Mouse (Mus musculus) left cerebral cortex, adult 2 months (tissue): ENCODE results near the gene Smyd1. TPM values are rescaled to one million over a fixed set of nuclear protein-coding genes. Genes with fewer than 3 reads are reported as not detected.

Source experiments
- DNase-seq, 2 experiments: peaks; one replicate each; pipeline ENCODE4 v3.0.0; 2021 to 2022; ENCODE audit warnings: low spot score in 2 of 2, mixed read lengths in 1 of 2; ENCODE audit errors: extremely low spot score in 1 of 2
- H3K27ac ChIP-seq: fragments of 200-600 bp; 2 replicates; pipeline ENCODE4 v1.8.1; 2022
- H3K4me3 ChIP-seq: fragments of 200-600 bp; 2 replicates; pipeline ENCODE4 v1.8.1; 2022
- CTCF ChIP-seq: fragments of 200-600 bp; IDR thresholded peaks from 2 replicates; pipeline ENCODE4 v1.8.1; 2022; ENCODE audit warnings: antibody characterized with exemption, mild to moderate bottlenecking, moderate library complexity
- intact Hi-C: fragments of 180-260 bp; cut with DNase I; formaldehyde crosslinking; loops from one replicate; pipeline ENCODE4 v1.15.1; 2025
- total RNA-seq, 2 experiments: library from RNA; stranded (reverse); gene quantifications; 2 replicates each; pipeline ENCODE4 v1.2.3; 2021

Smyd1 gene
- total RNA-seq, 2 experiments from 2014 or later = 0.61 to 0.72 TPM

GRCm38 (mm10) chr6:71226544-71226943, 95.5 kb downstream of the Smyd1 start:
- Histone ChIP-seq H3K27ac (no peak overlapping the region), H3K4me3 (no peak overlapping the region)
- TF ChIP-seq CTCF = no peak
- intact Hi-C loops = no loop called here
- DNase-seq = no peak

DNA sequence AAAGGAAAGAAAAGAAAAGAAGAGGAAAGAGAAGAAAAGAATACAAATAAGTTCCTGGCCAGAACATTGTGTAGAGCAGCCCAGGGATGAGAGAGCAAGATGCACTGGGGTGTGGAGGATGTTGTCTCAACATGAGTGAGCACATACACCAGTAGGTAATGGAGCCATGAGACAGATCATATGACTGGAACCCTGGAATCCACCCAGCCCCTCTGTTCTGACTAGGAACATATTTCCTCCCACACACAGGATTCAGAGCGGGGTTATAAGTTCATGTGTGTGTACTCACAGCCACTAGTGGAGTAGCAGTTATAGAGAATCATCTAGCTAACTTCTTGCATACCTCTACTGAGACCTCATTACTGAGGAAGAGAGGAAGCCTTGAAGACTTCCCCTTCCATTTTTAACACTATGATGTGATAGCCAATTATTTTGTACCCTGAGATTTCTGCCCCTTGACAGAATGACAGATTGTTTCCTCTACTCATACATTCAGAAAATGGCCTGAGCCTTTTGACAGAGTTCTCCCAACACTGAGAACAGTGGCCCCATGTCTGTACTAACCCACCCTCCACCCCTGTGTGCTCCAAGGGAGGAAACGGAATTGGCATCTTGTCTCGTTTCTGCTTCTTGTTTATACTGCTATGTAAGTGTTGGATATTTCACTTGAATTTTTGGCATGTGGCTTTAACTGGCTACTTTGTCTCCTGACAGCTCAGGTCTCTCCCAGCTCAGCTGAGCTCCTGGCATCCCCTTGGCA, 97.7 kb downstream of the Smyd1 start:
- no peak overlapping the region for H3K27ac ChIP-seq
- intact Hi-C loops = no loop called here
- H3K4me3 ChIP-seq = no peak overlapping the region
- DNase-seq = no peak
- TF ChIP-seq CTCF = no peak

GRCm38 (mm10) chr6:71221501-71221900, 100.5 kb downstream of the Smyd1 start:
- TF ChIP-seq CTCF = no peak
- DNase-seq = no peak
- H3K27ac ChIP-seq = no peak overlapping the region
- intact Hi-C loops = no loop called here
- H3K4me3 ChIP-seq = no peak overlapping the region

DNA sequence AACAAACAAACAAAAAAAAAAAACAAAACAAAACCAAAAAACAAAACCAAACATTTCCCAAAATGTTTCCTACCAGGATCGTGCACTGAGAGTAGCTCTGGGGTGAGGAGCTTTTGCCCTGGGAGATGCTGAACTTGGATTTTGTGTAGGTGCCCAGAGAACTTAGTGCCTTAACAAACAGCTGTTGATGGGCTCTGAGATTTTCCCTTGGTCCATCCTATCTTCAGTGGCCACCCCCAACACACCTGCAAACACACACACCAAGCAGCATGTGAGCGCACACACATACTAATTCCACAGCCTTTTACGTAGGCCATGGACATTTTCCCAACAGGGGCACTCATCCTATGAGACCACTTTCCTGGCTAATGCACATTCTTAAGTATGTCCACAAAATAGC, 109.6 kb downstream of the Smyd1 start:
- DNase-seq = no peak
- H3K4me3 ChIP-seq = no peak overlapping the region
- no peak overlapping the region for H3K27ac ChIP-seq
- intact Hi-C loops = no loop called here
- TF ChIP-seq CTCF = no peak

DNA sequence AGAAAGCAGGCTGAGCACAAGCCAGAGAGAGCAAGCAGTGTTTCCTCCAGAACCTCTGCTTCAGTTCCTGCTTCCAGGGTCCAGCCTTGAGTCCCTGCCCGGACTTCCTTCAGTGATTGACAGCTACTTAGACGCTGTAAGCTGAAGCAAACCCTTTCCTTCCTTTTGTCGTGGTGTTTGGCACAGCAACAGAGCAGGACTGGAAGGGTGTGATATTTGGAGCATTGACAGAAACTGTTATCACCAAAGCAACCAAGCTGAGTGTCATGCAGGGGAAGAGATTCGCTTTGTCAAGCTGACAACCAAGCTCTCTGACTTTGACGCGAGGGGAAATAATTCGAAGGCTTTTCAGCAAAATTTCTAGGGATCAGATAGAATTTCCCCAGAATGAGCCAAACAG, 110.1 kb downstream of the Smyd1 start:
- H3K27ac ChIP-seq = no peak overlapping the region
- no peak for DNase-seq
- H3K4me3 ChIP-seq = no peak overlapping the region
- intact Hi-C loops = no loop called here
- TF ChIP-seq CTCF = no peak

GRCm38 (mm10) chr6:71208691-71209090, 113.3 kb downstream of the Smyd1 start:
- intact Hi-C loops = no loop called here
- no peak for TF ChIP-seq CTCF
- H3K4me3 ChIP-seq = no peak overlapping the region
- H3K27ac ChIP-seq = no peak overlapping the region
- DNase-seq = no peak

DNA sequence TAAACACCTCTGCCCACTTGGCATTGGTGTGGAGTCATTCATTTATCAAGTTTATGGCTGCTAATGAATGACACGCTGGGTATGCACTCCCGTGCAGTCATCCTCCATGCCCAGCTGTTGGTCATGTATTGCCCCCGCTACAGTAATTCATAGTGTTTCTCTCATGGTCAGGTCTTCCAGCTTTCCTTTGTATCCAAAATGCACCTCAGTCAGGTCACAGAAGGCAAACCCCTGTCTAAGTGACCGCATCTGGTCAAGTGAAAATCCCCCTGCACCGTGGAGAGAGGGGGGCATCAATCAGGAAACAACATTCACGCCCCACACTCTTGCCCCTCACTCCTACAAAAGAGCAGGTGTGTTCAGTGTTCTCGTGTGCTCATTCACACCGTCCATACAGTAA, 117.9 kb downstream of the Smyd1 start:
- intact Hi-C loops = no loop called here
- no peak for TF ChIP-seq CTCF
- DNase-seq = no peak
- no peak overlapping the region for H3K27ac ChIP-seq
- no peak overlapping the region for H3K4me3 ChIP-seq

DNA sequence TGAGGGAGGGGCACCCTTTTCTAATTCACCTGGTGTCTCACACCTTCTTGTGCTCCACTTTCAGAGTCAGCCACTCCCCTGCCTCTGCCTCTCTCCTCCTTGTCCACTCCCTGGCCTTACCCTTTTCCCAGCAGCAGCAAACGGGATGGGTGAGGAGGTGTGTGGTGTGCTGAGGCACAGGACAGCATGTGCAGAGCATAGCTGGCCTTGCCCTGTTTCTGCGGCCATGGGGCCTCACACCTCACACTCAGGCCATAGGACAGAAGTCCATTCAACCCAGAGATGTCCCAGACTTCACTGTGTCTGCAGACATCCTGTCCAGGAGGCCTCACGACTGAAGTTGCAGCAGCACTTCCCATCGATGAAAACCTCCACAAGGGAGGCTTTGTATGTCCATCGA, 118.4 kb downstream of the Smyd1 start:
- no peak for TF ChIP-seq CTCF
- DNase-seq = no peak
- Histone ChIP-seq H3K27ac (no peak overlapping the region), H3K4me3 (no peak overlapping the region)
- intact Hi-C loops = no loop called here

DNA sequence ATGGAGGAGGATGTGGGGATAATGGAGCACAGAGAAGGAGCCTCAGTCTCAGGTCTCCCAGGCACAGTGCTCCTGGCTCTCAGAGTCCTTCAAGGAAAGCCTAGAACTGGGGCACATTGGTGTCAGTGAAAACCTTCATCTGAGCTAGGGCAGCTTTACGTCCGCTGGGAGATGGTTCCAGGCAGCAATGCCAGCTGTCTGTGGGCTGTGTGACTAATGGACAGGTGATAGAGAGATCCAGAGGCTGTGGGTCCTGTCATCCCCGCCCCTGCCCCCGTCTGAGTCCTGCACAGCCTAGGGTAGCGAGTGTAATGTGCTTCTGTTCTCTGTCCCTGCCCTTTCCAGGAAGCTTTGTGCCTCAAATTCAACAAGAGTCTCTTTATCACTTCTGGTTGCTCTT, 120.1 kb downstream of the Smyd1 start:
- intact Hi-C loops = no loop called here
- no peak for TF ChIP-seq CTCF
- Histone ChIP-seq H3K27ac (no peak overlapping the region), H3K4me3 (no peak overlapping the region)
- DNase-seq = no peak

GRCm38 (mm10) chr6:71199612-71200011, 122.4 kb downstream of the Smyd1 start, which contains the start of gene Fabp1:
Gene Fabp1, plus strand, starts transcription at chr6:71199827.
- intact Hi-C loops = no loop called here
- TF ChIP-seq CTCF = no peak
- no peak for DNase-seq
- no peak within 1 kb of the TSS for H3K27ac ChIP-seq
- H3K4me3 ChIP-seq = no peak within 1 kb of the TSS

DNA sequence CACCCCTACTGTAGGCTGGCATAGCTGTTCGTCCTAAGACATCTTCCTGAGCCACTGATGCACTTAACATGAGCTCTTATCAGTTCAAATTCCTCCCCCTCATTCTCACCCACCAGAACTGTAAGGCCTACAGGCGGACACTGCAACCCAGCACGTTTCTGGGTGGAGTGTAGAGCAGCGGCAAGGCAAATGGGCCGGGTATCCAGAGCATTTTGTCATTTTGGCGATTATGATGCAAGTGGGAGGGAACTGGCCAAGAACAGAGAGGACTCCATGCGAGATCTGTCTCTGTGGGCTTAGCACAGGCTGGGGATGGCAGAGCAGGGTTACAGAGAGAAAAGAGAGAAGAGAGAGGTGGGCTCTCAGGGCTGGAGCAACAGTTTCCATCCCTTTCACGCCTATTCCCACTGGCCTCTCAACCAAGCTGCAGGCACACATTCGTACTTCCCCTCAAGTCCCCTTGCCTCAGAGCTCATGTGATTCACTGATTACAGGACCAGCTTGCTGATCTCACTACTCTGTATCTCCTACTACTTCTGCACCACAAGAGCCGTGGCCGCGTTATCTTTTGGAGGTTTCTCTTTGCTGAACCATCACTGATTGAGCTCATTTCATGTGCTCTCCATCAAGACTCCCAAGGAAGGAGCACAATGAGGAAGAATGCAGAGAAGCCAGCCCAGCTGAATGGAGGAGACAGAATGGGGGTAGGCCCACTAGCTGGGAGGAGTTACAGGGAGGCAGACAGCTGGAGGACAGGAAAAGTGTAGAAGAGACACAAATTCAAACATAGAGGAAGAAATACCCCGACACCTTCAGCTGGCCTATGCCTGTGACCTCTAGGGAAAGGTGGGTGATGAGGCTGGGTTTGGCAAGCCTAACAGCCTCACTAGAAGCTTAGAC, 124.1 kb downstream of the Smyd1 start:
- intact Hi-C loops = no loop called here
- Histone ChIP-seq H3K27ac (no peak overlapping the region), H3K4me3 (no peak overlapping the region)
- TF ChIP-seq CTCF = no peak
- DNase-seq = no peak

DNA sequence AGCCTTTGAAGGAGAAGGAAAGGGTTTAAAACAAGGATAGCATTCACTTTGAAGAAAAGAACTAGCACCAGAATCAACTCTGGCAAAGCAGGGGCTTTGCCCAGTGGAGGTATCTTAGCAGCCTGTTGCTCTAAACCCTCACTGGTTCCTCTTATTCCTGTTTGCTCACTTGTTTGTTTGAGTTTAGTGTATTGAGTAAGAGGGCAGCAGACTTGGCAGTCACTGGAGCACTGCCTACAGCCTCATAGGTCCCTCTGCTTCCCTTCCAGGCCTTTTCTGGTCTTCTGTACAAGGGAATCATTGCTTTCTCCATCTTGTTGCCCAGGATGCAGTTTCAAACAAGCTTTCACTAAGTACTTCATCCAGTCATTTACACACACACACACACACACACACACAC, 125.9 kb downstream of the Smyd1 start:
- Histone ChIP-seq H3K27ac (no peak overlapping the region), H3K4me3 (no peak overlapping the region)
- no peak for TF ChIP-seq CTCF
- intact Hi-C loops = no loop called here
- DNase-seq = no peak
